Comparison of ENCODE assay signal across 9 mouse cellular contexts in genomic region chr2:138047781-138048201, GRCm38 (mm10).
DNase-seq lines count a peak whose midpoint lies in the region; ATAC-seq lines count a peak whose summit lies in the region.
"Had no signal": no experiment of that assay in that cellular context is flagged by ENCODE, and none has a peak within 500 bp of the region (broad histone marks: within the 10 kb centered on the region; RNA-seq: fewer than 3 reads in every experiment).

No protein-coding gene starts in this region.

- intact Hi-C loops in left cerebral cortex, postnatal 14 days (cut with DNase I), result loop anchor here (5.0 kb wide), 1 partner anchor 230 kb away; no protein-coding TSS in a partner anchor

- ATAC-seq in heart, embryonic 11.5 days (replicated peaks; ENCODE audit: insufficient number of reproducible peaks, low FRiP score, low TSS enrichment), result no peak
- no peak for ATAC-seq in heart, embryonic 12.5 days (ENCODE audit: insufficient number of reproducible peaks, low FRiP score)

- H3K4me2 ChIP-seq in heart, embryonic 11.5 days, result 0 out of 2 replicates have a peak overlapping the region, but pooled peaks have one; percentile 4
- no peak overlapping the region; the same call in 1 of the 2 replicates for H3K4me2 ChIP-seq in heart, embryonic 12.5 days

- H3K36me3 ChIP-seq in heart, embryonic 11.5 days (ENCODE audit: control insufficient read depth, insufficient read depth, low read length), result no peaks in the 10 kb centered on the region
- no peaks in the 10 kb centered on the region for H3K36me3 ChIP-seq in heart, embryonic 12.5 days

- WGBS in heart, embryonic 11.5 days (ENCODE audit: insufficient replicate concordance), result 26% methylated on average over 11 of the region's 11 CpGs
- whole genome bisulfite sequencing in heart, embryonic 12.5 days, result 32% methylated on average over 11 of the region's 11 CpGs

- H3K4me3 ChIP-seq in heart, embryonic 11.5 days (ENCODE audit: low read depth, low read length), result no peak overlapping the region
- no peak overlapping the region for H3K4me3 ChIP-seq in heart, embryonic 12.5 days

- H3K9ac ChIP-seq in heart, embryonic 11.5 days (ENCODE audit: low read depth, low read length), result no peak overlapping the region
- H3K9ac ChIP-seq in heart, embryonic 12.5 days, result no peak overlapping the region

- H3K9me3 ChIP-seq in heart, embryonic 11.5 days (replicated peaks; ENCODE audit: control insufficient read depth, low read length), result no peaks in the 10 kb centered on the region
- H3K9me3 ChIP-seq in heart, embryonic 12.5 days (replicated peaks), result no peaks in the 10 kb centered on the region

- no peaks in the 10 kb centered on the region for H3K27me3 ChIP-seq in heart, embryonic 11.5 days (ENCODE audit: control insufficient read depth, insufficient read depth, low read length)
- no peaks in the 10 kb centered on the region for H3K27me3 ChIP-seq in heart, embryonic 12.5 days (replicated peaks)

- no peak overlapping the region for H3K27ac ChIP-seq in heart, embryonic 11.5 days (ENCODE audit: low read depth, low read length)
- no peak overlapping the region for H3K27ac ChIP-seq in heart, embryonic 12.5 days (ENCODE audit: poor library complexity, severe bottlenecking)

- DNase-seq in Muller cell, postnatal 12 days (ENCODE audit: inconsistent ontology term), result peak; percentile 6
- DNase-seq in cerebellum, postnatal 25 days, result peak; percentile 98 to 99
- DNase-seq in left cerebral cortex, postnatal 14 days (ENCODE audit: low spot score in 2 of 2), result peak; percentile 9 to 25
- no peak for DNase-seq in spleen, adult 12 weeks (ENCODE audit: low spot score)
- no peak for DNase-seq in gastrocnemius, adult 8-10 months (ENCODE audit: low spot score in 2 of 2)
- no peak for DNase-seq in urinary bladder, adult 2 months (ENCODE audit: low spot score)
- DNase-seq: lung, postnatal 36 days had no signal

- no peaks in the 10 kb centered on the region for H3K4me1 ChIP-seq in heart, embryonic 11.5 days (ENCODE audit: control insufficient read depth, insufficient read depth, low read length)
- no peaks in the 10 kb centered on the region for H3K4me1 ChIP-seq in heart, embryonic 12.5 days (replicated peaks)

Comparison
In these comparisons a context has a peak if more than half of its experiments do, and no peak if none do; other contexts are left out.
1. DNase-seq: peak in Muller cell, postnatal 12 days (single experiment), cerebellum, postnatal 25 days (2 of 2) and left cerebral cortex, postnatal 14 days (2 of 2); none in spleen, adult 12 weeks (single experiment), gastrocnemius, adult 8-10 months (0 of 2) and urinary bladder, adult 2 months (single experiment).